Mouse (Mus musculus): Measurements from ENCODE around the gene 1700020N01Rik.

The 1700020N01Rik gene

GRCm38 (mm10) chr10:21592896-21593380 is at the start of gene 1700020N01Rik:
Gene 1700020N01Rik (plus strand): TSS chr10:21593145.
- in situ Hi-C loops (cut with MseI, MboI): no loop called here

GRCm38 (mm10) chr10:21543576-21544278 is 49.2 kb upstream of the 1700020N01Rik start:
- in situ Hi-C loops (cut with MseI, MboI): no loop called here

- in situ Hi-C loops (cut with MseI, MboI): no loop called here
Measured at GRCm38 (mm10) chr10:21544721-21545120, 48.2 kb upstream of the 1700020N01Rik start.

GRCm38 (mm10) chr10:21545446-21545845 is 47.5 kb upstream of the 1700020N01Rik start:
- in situ Hi-C loops (cut with MseI, MboI): no loop called here

- in situ Hi-C loops (cut with MseI, MboI): no loop called here
Measured at GRCm38 (mm10) chr10:21548871-21549505, 44.0 kb upstream of the 1700020N01Rik start.

GRCm38 (mm10) chr10:21552967-21553682 is 39.8 kb upstream of the 1700020N01Rik start:
- in situ Hi-C loops (cut with MseI, MboI): no loop called here

GRCm38 (mm10) chr10:21553683-21554035 is 39.3 kb upstream of the 1700020N01Rik start:
- in situ Hi-C loops (cut with MseI, MboI): no loop called here

GRCm38 (mm10) chr10:21554896-21555580 is 37.9 kb upstream of the 1700020N01Rik start:
- in situ Hi-C loops (cut with MseI, MboI): no loop called here

- in situ Hi-C loops (cut with MseI, MboI): no loop called here
Measured at GRCm38 (mm10) chr10:21559769-21560168, 33.2 kb upstream of the 1700020N01Rik start.

- in situ Hi-C loops (cut with MseI, MboI): no loop called here
Measured at GRCm38 (mm10) chr10:21561181-21561580, 31.8 kb upstream of the 1700020N01Rik start.

GRCm38 (mm10) chr10:21563446-21563845 is 29.5 kb upstream of the 1700020N01Rik start:
- in situ Hi-C loops (cut with MseI, MboI): no loop called here

GRCm38 (mm10) chr10:21564189-21564588 is 28.8 kb upstream of the 1700020N01Rik start:
- in situ Hi-C loops (cut with MseI, MboI): no loop called here

- in situ Hi-C loops (cut with MseI, MboI): no loop called here
Measured at GRCm38 (mm10) chr10:21566074-21566473, 26.9 kb upstream of the 1700020N01Rik start.

GRCm38 (mm10) chr10:21571615-21572014 is 21.3 kb upstream of the 1700020N01Rik start:
- in situ Hi-C loops (cut with MseI, MboI): no loop called here

- in situ Hi-C loops (cut with MseI, MboI): no loop called here
Measured at GRCm38 (mm10) chr10:21573713-21574112, 19.2 kb upstream of the 1700020N01Rik start.

GRCm38 (mm10) chr10:21575806-21576378 is 17.1 kb upstream of the 1700020N01Rik start:
- in situ Hi-C loops (cut with MseI, MboI): no loop called here

GRCm38 (mm10) chr10:21577798-21578197 is 15.1 kb upstream of the 1700020N01Rik start:
- in situ Hi-C loops (cut with MseI, MboI): no loop called here

- in situ Hi-C loops (cut with MseI, MboI): no loop called here
Measured at GRCm38 (mm10) chr10:21581546-21581945, 11.4 kb upstream of the 1700020N01Rik start.

GRCm38 (mm10) chr10:21587041-21587440 is 5.9 kb upstream of the 1700020N01Rik start:
- in situ Hi-C loops (cut with MseI, MboI): no loop called here

- in situ Hi-C loops (cut with MseI, MboI): no loop called here
Measured at GRCm38 (mm10) chr10:21588007-21588852, 4.7 kb upstream of the 1700020N01Rik start.
